Mouse (Mus musculus): ENCODE measurements at regions not wholly inside any gene's neighbourhood (a gene's known extent, or its start where the extent isn't known, plus 50 kb on each side); places are given as distances from the start of the nearest gene placed in this dataset.

DNA sequence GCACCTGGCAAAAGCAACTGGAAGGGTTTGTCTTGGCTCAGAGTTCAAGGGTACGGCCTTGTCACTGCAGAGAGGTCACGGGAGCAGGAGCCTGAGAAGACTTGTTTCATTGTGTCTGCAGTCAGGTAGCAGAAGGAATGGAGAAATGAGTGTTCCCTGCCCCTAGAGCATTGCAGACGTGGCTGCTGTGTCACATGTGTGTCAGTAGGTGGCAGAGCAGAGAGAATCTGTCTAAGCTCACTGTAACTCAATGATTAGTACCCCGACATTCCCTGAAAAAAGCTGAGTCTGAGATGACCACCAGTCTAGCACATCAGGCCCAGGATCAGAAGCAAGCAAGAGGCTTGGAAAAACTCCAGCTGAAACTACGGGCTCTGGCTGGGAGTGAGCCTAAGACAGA, 203.1 kb upstream of the Foxq1 start:
- no peak for DNase-seq (ENCODE audit: low read depth, low spot score)
- Histone ChIP-seq H3K4me1 (ENCODE audit: control insufficient read depth in 1 of 2, insufficient read depth in 2 of 2, low read length in 2 of 2) (no peaks in the 10 kb centered on the region), H3K27me3 (ENCODE audit: control insufficient read depth in 1 of 2, insufficient read depth in 2 of 2, low read length in 2 of 2) (no peaks in the 10 kb centered on the region), H3K79me2 (ENCODE audit: control insufficient read depth, insufficient read depth, low read length, poor library complexity) (no peaks in the 10 kb centered on the region), H3K36me3 (ENCODE audit: control insufficient read depth in 1 of 2, insufficient read depth in 2 of 2, low read length in 2 of 2) (no peaks in the 10 kb centered on the region), H3K9ac (ENCODE audit: control insufficient read depth, low read depth, low read length, poor library complexity, severe bottlenecking) (no peak overlapping the region), H3K27ac (ENCODE audit: control insufficient read depth, low read depth, low read length) (no peak overlapping the region), H3K4me3 (ENCODE audit: control insufficient read depth in 1 of 2, insufficient read depth in 1 of 2, low read depth in 2 of 2, low read length in 2 of 2) (no peak overlapping the region), H3K9me3 (replicated peaks; ENCODE audit: insufficient read depth, low read length) (no peaks in the 10 kb centered on the region)
- TF ChIP-seq NELFE (IDR thresholded peaks at IDR 0.05; ENCODE audit: low read depth, low read length) (no peak), POLR2AphosphoS5 (IDR thresholded peaks at IDR 0.05; ENCODE audit: borderline replicate concordance, low read depth, low read length) (no peak), MAFK (IDR thresholded peaks at IDR 0.05; ENCODE audit: borderline replicate concordance, low read depth, low read length) (no peak), MAZ (IDR thresholded peaks at IDR 0.05; ENCODE audit: low read depth, low read length) (no peak), CHD1 (IDR thresholded peaks at IDR 0.05; ENCODE audit: low read depth, low read length) (no peak), SMC3 (IDR thresholded peaks at IDR 0.05; ENCODE audit: low read depth, low read length) (no peak), MYB (IDR thresholded peaks at IDR 0.05; ENCODE audit: low read depth, low read length) (no peak), ZMIZ1 (IDR thresholded peaks at IDR 0.05; ENCODE audit: low read depth, low read length) (no peak), NRF1 (IDR thresholded peaks at IDR 0.05; ENCODE audit: insufficient read depth, low read depth, low read length, poor library complexity, severe bottlenecking) (no peak), E2F4 (IDR thresholded peaks at IDR 0.05; ENCODE audit: borderline replicate concordance, low read depth, low read length) (no peak), SIN3A (IDR thresholded peaks at IDR 0.05; ENCODE audit: low read length) (no peak), CTCF (IDR thresholded peaks at IDR 0.05 in 2 of 3, conservative IDR thresholded peaks at IDR 0.05 in 1 of 3; ENCODE audit: control insufficient read depth in 1 of 3, insufficient read depth in 1 of 3, low read depth in 2 of 3, low read length in 3 of 3, poor library complexity in 1 of 3, severe bottlenecking in 1 of 3) (no peak), POLR2A (IDR thresholded peaks at IDR 0.05; ENCODE audit: control insufficient read depth in 1 of 2, insufficient read depth in 1 of 2, low read depth in 1 of 2, low read length in 2 of 2, poor library complexity in 1 of 2) (no peak), TCF12 (IDR thresholded peaks at IDR 0.05; ENCODE audit: low read depth, low read length) (no peak), USF2 (IDR thresholded peaks at IDR 0.05; ENCODE audit: borderline replicate concordance in 1 of 2, insufficient read depth in 1 of 2, low read depth in 1 of 2, low read length in 2 of 2) (no peak), JUND (IDR thresholded peaks at IDR 0.05; ENCODE audit: low read depth, low read length) (no peak), ETS1 (IDR thresholded peaks at IDR 0.05; ENCODE audit: low read depth, low read length) (no peak), UBTF (IDR thresholded peaks at IDR 0.05; ENCODE audit: borderline replicate concordance, insufficient read depth, low read depth, low read length) (no peak), MXI1 (IDR thresholded peaks at IDR 0.05; ENCODE audit: low read depth, low read length) (no peak)

DNA sequence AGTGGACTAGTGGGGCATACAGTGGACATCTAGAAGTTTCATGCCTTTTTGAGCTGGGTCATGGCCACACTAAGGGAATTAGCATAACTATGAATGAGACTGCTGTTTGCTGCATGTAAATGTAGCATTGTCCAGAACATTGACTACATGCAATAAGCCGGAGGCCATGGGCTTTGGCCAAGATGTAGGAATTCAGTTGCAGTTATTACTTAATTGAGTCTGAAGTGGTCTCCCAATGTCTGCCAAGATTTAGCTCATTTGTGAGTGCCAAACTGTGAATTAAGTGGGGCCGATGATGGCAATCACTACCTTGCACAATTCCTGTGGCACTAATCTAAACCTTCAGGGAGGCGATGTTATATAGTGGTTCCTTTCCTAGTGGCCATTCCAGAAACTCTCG, 196.6 kb upstream of the Foxq1 start:
- H3K27ac ChIP-seq (ENCODE audit: control insufficient read depth, low read depth, low read length): no peak overlapping the region
- no peaks in the 10 kb centered on the region for H3K27me3 ChIP-seq (ENCODE audit: control insufficient read depth in 1 of 2, insufficient read depth in 2 of 2, low read length in 2 of 2)
- no peak for DNase-seq (ENCODE audit: low read depth, low spot score)
- no peaks in the 10 kb centered on the region for H3K36me3 ChIP-seq (ENCODE audit: control insufficient read depth in 1 of 2, insufficient read depth in 2 of 2, low read length in 2 of 2)
- H3K9ac ChIP-seq (ENCODE audit: control insufficient read depth, low read depth, low read length, poor library complexity, severe bottlenecking): no peak overlapping the region
- H3K4me3 ChIP-seq (ENCODE audit: control insufficient read depth in 1 of 2, insufficient read depth in 1 of 2, low read depth in 2 of 2, low read length in 2 of 2): no peak overlapping the region
- H3K79me2 ChIP-seq (ENCODE audit: control insufficient read depth, insufficient read depth, low read length, poor library complexity): no peaks in the 10 kb centered on the region
- no peak for TF ChIP-seq RCOR1 (IDR thresholded peaks at IDR 0.05; ENCODE audit: low read depth, low read length)
- TF ChIP-seq NRF1 (IDR thresholded peaks at IDR 0.05; ENCODE audit: insufficient read depth, low read depth, low read length, poor library complexity, severe bottlenecking): no peak
- no peak for TF ChIP-seq BHLHE40 (IDR thresholded peaks at IDR 0.05; ENCODE audit: borderline replicate concordance, low read depth, low read length)
- no peak for TF ChIP-seq SIN3A (IDR thresholded peaks at IDR 0.05; ENCODE audit: low read length)
- TF ChIP-seq MAFK (IDR thresholded peaks at IDR 0.05; ENCODE audit: borderline replicate concordance, low read depth, low read length): no peak
- no peak for TF ChIP-seq POLR2AphosphoS5 (IDR thresholded peaks at IDR 0.05; ENCODE audit: borderline replicate concordance, low read depth, low read length)
- no peak for TF ChIP-seq GATA1 (IDR thresholded peaks at IDR 0.05; ENCODE audit: low read depth, low read length)
- TF ChIP-seq TAL1 (IDR thresholded peaks at IDR 0.05; ENCODE audit: low read length): no peak
- no peak for TF ChIP-seq POLR2AphosphoS2 (IDR thresholded peaks at IDR 0.05; ENCODE audit: low read length)
- TF ChIP-seq HCFC1 (IDR thresholded peaks at IDR 0.05; ENCODE audit: low read depth, low read length): no peak
- no peak for TF ChIP-seq MEF2A (IDR thresholded peaks at IDR 0.05; ENCODE audit: extremely low read depth, insufficient replicate concordance, low read depth, low read length, poor library complexity, severe bottlenecking)
- no peak for TF ChIP-seq JUND (IDR thresholded peaks at IDR 0.05; ENCODE audit: low read depth, low read length)
- no peak for TF ChIP-seq USF2 (IDR thresholded peaks at IDR 0.05; ENCODE audit: borderline replicate concordance in 1 of 2, insufficient read depth in 1 of 2, low read depth in 1 of 2, low read length in 2 of 2)
- TF ChIP-seq MAZ (IDR thresholded peaks at IDR 0.05; ENCODE audit: low read depth, low read length): no peak
- TF ChIP-seq MAX (IDR thresholded peaks at IDR 0.05; ENCODE audit: low read length): no peak
- no peak for TF ChIP-seq TCF12 (IDR thresholded peaks at IDR 0.05; ENCODE audit: low read depth, low read length)
- TF ChIP-seq NELFE (IDR thresholded peaks at IDR 0.05; ENCODE audit: low read depth, low read length): no peak
- TF ChIP-seq ELF1 (IDR thresholded peaks at IDR 0.05; ENCODE audit: low read depth, low read length): no peak
- no peaks in the 10 kb centered on the region for H3K9me3 ChIP-seq (replicated peaks; ENCODE audit: insufficient read depth, low read length)
- H3K4me1 ChIP-seq (ENCODE audit: control insufficient read depth in 1 of 2, insufficient read depth in 2 of 2, low read length in 2 of 2): no peaks in the 10 kb centered on the region
